Mouse (Mus musculus): ENCODE measurements around the gene B3galt1.

Gene B3galt1

DNA sequence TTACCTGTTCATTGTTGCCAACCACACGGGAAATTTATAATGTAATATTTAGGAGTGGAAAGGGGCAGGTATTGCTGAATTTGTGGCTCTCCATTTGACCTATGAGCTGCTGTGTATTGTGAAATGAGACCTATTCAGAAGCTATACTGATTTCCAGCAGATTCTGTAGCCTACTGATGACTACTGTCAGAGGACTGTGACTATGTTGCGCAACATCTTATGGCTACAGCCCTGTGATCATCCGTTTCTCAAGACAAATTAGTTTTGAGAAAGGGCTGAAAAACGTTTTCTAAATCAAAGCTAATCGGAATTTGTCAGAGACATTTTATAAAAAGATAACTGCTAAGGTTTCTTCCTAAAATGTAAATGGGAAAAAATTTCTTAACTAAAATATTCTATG, 158.6 kb downstream of the B3galt1 start:
- DNase-seq (ENCODE audit: low read depth, low spot score) = no peak

GRCm38 (mm10) chr2:67730771-67731170, 165.1 kb downstream of the B3galt1 start:
- no peak for DNase-seq (ENCODE audit: low read depth, low spot score)

GRCm38 (mm10) chr2:67751585-67751984, 185.9 kb downstream of the B3galt1 start:
- no peak for DNase-seq (ENCODE audit: low read depth, low spot score)

DNA sequence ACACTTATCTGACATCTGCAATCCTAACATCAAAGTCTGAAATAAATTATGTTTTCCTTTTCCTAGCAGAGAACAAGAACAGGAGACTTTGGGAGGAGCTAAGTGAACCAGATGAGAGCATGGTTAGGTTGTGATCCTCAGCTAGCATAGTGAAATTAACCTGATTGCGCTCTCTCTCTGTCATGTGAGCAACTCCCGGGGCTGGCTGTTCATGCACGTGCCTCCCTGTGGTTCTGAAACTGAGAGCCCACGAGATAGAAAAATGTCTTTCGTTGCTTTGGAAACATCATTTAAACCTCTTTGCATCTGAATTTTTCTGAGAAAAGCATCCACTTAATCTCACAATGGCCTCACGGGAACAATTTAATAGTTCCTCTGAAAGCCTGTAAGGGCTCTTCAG, 190.8 kb downstream of the B3galt1 start:
- no peak for DNase-seq (ENCODE audit: low read depth, low spot score)

- no peak for DNase-seq (ENCODE audit: low read depth, low spot score)
Observed at GRCm38 (mm10) chr2:67787536-67787935, 221.9 kb downstream of the B3galt1 start.

- no peak for DNase-seq (ENCODE audit: low read depth, low spot score)
Observed at GRCm38 (mm10) chr2:67797561-67797960, 231.9 kb downstream of the B3galt1 start.

DNA sequence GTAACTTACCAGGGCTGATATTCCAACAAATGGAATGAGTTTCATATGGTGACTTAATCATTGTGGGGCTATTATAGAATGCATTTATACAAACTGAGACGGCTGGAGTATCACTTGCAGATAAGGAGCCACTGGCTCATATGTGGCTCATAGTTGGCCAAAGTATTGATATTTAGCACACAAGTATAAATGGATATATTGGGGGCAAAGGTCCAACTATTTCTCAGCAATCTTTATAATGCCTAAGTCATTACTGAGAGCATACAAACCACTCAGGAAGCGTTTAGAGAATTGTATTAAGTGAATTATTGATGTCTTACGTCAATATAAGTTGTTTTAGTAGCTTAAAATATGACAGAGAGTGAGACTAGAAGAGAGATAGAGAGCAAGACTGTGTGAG, 234.3 kb downstream of the B3galt1 start:
- DNase-seq (ENCODE audit: low read depth, low spot score) = no peak

GRCm38 (mm10) chr2:67816149-67816548, 250.5 kb downstream of the B3galt1 start:
- no peak for DNase-seq (ENCODE audit: low read depth, low spot score)

DNA sequence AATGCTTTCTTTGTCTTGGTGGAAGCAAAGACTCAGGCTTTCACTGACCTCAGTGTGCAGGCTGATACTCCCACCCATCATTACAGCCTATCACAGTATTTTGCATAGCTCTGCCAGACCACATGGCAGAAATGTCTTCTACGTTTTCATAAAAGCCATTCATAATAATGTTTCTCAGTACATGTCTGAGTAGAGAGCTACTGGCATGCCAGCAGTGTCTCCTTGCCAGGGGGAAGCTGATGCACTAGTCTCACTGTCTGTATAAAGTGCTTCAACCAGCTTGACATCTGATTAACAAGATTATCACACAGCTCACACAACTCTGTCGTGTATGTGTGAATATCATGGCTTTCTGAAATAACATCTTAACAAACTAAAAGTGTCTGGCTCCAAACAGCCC, 252.3 kb downstream of the B3galt1 start:
- no peak for DNase-seq (ENCODE audit: low read depth, low spot score)

- no peak for DNase-seq (ENCODE audit: low read depth, low spot score)
Observed at GRCm38 (mm10) chr2:67822360-67822759, 256.7 kb downstream of the B3galt1 start.

DNA sequence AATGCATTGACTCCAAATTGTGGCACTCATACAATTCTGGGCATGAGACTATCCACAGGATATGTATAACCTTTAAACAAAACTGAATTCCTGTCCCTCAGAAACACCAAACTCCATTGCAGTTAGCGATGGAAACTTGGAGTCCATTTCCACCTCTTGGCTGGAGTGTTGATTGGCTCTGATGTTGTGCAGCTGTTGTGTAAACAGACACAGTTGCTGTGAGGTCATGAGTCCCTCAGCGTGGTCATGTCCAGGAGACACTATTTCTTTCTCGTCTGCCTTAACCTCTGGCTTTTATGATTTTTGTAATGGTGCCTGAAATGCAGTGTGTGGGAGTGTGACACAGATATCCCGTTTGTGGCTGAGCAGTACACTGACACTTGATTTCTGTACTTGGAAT, 262.0 kb downstream of the B3galt1 start:
- no peak for DNase-seq (ENCODE audit: low read depth, low spot score)

DNA sequence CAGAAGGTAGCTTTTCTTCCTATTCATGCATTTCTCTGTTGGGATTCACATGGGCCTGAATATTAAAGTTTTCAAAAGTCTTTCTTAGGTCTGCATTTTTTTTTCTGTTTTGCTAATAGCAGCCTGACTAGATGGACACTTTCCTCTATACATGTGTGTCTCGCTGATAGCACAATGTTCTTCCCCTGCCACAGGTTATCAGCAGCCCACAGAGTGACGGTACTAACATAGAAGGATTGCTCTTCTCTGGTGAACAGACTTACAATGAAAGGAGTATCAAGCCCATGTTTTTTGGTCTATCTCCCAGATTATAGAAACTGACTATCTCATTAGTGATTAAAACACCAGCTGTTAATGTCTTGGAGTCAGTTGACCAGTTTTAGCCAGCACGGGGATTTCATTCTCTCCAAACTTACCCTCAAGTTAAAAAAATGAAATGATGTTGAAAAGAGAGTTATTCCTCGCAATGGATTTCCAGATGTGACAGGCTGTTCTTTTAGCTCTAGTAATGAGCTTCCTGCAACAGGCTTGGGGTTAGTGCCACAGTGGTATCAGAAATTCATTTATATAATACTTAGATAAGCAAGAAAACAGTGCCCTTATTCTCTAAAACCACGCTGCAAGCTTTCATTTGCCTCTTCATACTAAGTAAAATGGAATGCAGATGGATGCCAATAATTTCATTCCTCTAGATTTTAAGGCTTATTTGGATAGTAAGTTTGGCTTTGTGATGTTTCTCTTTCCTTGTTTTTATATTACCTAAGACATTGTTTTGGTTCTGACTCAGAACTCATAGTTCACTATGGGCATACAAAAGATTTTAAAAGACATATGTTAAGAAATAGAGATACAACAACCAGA, 263.6 kb downstream of the B3galt1 start:
- DNase-seq (ENCODE audit: low read depth, low spot score) = no peak

DNA sequence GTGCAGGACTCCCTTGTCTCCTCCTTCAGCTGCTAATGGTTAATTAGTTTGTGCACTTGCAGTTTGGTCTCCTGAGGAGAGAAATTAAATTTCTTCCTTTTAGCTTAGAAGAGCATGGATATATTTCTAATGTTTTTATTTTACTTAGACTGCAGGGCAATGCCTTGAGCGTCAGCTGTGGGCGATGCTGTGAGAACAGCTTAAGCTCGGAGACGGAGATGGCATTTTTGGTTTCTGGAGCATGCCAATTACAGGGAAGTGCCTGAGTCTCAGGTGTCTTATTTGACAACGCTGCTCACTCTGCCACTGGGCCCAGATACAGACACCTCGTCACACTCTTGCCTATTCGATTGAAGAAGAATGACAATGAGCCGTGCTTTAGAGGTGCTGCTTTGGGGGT, 282.1 kb downstream of the B3galt1 start:
- no peak for DNase-seq (ENCODE audit: low read depth, low spot score)

- no peak for DNase-seq (ENCODE audit: low read depth, low spot score)
Observed at GRCm38 (mm10) chr2:67850725-67851124, 285.1 kb downstream of the B3galt1 start.

- no peak for DNase-seq (ENCODE audit: low read depth, low spot score)
Observed at GRCm38 (mm10) chr2:67858340-67858739, 292.7 kb downstream of the B3galt1 start.

GRCm38 (mm10) chr2:67859004-67859403, 293.3 kb downstream of the B3galt1 start:
- no peak for DNase-seq (ENCODE audit: low read depth, low spot score)

- DNase-seq (ENCODE audit: low read depth, low spot score) = no peak
Observed at GRCm38 (mm10) chr2:67873368-67873767, 307.7 kb downstream of the B3galt1 start.

DNA sequence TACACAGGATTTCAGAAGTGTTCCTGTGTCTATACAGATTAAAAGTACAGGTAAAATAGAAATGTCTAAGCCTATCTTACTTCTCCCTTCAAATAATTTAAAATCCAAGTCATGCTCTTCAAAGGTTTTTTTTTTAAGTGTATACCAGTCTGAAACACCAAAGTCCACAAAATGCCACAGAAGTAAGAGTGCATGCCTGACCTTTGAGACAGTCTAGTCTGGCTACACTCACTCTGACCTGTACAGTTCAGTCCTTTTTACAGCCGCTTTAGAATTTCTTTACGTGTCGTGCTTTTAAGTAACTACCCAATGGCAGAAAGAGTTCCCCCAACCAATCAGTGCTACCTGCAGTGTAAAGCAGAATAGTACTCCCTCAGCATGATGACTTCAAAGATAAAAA, 314.2 kb downstream of the B3galt1 start:
- DNase-seq (ENCODE audit: low read depth, low spot score) = no peak

- DNase-seq (ENCODE audit: low read depth, low spot score) = no peak
Observed at GRCm38 (mm10) chr2:67881713-67882281, 316.1 kb downstream of the B3galt1 start.

- DNase-seq (ENCODE audit: low read depth, low spot score) = no peak
Observed at GRCm38 (mm10) chr2:67897956-67898689, 332.5 kb downstream of the B3galt1 start.

- DNase-seq (ENCODE audit: low read depth, low spot score) = no peak
Observed at GRCm38 (mm10) chr2:67901574-67901973, 335.9 kb downstream of the B3galt1 start.

DNA sequence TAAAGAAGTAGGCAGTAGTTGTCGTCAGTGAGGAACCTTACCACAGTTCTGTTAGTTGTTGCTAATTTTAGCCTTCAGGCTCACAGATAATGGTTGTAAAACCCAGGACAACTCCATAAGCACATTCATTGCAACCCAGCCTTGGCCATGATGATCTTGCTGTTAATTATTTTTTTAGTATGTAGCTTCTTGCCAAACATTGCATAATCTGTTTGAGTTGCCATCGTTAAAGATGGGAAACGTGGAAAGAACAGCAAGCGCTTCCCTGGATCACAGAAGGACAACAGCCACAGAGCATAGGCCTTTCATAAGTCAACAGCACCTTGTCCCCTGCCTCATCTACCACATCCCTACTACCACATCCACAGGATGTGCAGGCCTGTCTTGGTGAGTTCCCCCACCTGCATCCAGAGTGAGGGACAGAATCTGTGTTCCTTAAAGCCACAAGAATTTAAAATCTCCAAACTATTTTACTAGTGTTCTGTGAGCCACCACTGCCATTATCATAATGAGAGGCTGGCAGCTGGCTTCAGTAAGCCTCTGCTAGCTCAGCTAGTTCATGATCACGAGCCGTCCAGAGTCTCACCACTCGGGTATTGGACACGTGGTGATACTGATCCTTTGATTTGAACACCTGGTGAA, 337.1 kb downstream of the B3galt1 start:
- DNase-seq (ENCODE audit: low read depth, low spot score) = no peak
